In the genomic region with DNA sequence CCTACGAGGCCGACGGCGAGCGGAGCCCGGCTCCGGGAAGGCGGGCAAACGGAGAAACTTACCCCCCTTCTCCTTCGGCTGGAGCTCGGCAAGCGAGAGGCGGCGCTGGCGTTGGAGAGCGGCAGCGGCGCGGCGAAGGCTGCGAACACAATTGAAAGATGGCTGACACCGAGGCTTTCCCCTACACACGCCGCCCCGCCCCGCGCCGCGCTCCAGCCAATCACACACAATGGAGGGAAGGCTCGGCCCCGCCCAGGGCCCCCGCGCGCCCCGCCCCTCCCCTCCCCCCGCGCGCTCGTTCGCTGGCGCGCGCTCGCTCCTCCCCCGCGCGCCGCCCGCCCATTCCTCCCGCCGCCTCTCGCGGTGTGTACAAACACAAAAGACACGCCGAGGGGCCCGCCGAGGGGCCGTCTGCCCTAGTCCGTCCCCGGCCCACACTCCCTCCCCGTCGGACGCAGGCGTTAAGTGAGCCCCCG, we compare ENCODE assay signal across 8 mouse cellular contexts. TPM values are rescaled to one million over a fixed set of nuclear protein-coding genes. Genes with fewer than 3 reads are reported as not detected.
A peak's percentile ranks its signal among the peaks of the same experiment; 100 is the strongest.
DNase-seq lines count a peak whose midpoint lies in the region; ATAC-seq and TF ChIP-seq lines count a peak whose summit lies in the region.

No protein-coding gene starts in this region.

- peak overlapping the region; percentile 90 for H3K4me3 ChIP-seq in hindbrain, embryonic 12.5 days

- H3K4me2 ChIP-seq in hindbrain, embryonic 12.5 days (replicated peaks): peak overlapping the region; percentile 73

- H3K4me1 ChIP-seq in hindbrain, embryonic 12.5 days: peaks cover 38% of the 10 kb centered on the region

- TF ChIP-seq CTCF in Patski (IDR thresholded peaks at IDR 0.05): no peak

- H3K9me3 ChIP-seq in hindbrain, embryonic 12.5 days (replicated peaks): no peaks in the 10 kb centered on the region

- ATAC-seq in Patski: peak; percentile 92
- ATAC-seq in hindbrain, embryonic 12.5 days (ENCODE audit: low FRiP score): peak; percentile 96

- POLR2A ChIA-PET in Patski (lab: Charles Lee): interaction anchor here (0.6 to 4.0 kb wide), 6 partner anchors 13 to 52 kb away, joined by 3 to 20 read pairs (median 4); a partner anchor contains a TSS

- no peaks in the 10 kb centered on the region for H3K27me3 ChIP-seq in Patski
- no peaks in the 10 kb centered on the region for H3K27me3 ChIP-seq in hindbrain, embryonic 12.5 days

- H3K27ac ChIP-seq in hindbrain, embryonic 12.5 days: peak overlapping the region; percentile 99

- peak overlapping the region; percentile 100 for H3K9ac ChIP-seq in hindbrain, embryonic 12.5 days

- WGBS in hindbrain, embryonic 12.5 days: under 1% methylated on average over 30 of the region's 65 CpGs

- no peak for DNase-seq in Patski (ENCODE audit: low read depth, low spot score)
- peak; percentile 98 to 99 for DNase-seq in cerebellum, postnatal 10 days
- DNase-seq in frontal cortex, postnatal 10 days (ENCODE audit: low spot score in 2 of 2): peak; percentile 89 to 94
- peak; percentile 92 to 96 for DNase-seq in layer of hippocampus, postnatal 14 days (ENCODE audit: low spot score in 2 of 2)
- DNase-seq in lung, postnatal 10 days: peak; percentile 95
- DNase-seq in ovary, postnatal 14 days (ENCODE audit: low spot score): peak; percentile 93
- peak; percentile 92 to 96 for DNase-seq in thymus, postnatal 10 days (ENCODE audit: low spot score in 2 of 2)

- in situ Hi-C loops in Patski (cut with MboI; ENCODE audit: low pct_unique_long_range_greater_than_20kb): no loop called here

- H3K36me3 ChIP-seq in hindbrain, embryonic 12.5 days: peaks cover 22% of the 10 kb centered on the region

- CTCF ChIA-PET in Patski (lab: Charles Lee): no interaction called here

RNA-seq across cellular contexts. Expression of a gene that starts 0.3 kb away (rescaled TPM):
- 683 TPM for polyA plus RNA-seq in Patski (2021)
- 3,274 and 3,635 TPM in 2 replicates for polyA plus RNA-seq in hindbrain, embryonic 12.5 days (2016; fragmentation: Nextera tagmentation; extraction: Ambion mirVana)
- total RNA-seq in layer of hippocampus, postnatal 14 days (2021): 100 to 1,000 TPM; 418 to 459 TPM

RNA-seq across cellular contexts. Expression of a gene that starts 37.5 kb away (rescaled TPM):
- 29.0 TPM for polyA plus RNA-seq in Patski (2021)
- polyA plus RNA-seq in hindbrain, embryonic 12.5 days (2016; fragmentation: Nextera tagmentation; extraction: Ambion mirVana): 35.6 and 39.7 TPM in 2 replicates
- total RNA-seq in layer of hippocampus, postnatal 14 days (2021): 10 to 100 TPM; 21.2 to 22.8 TPM
